Mouse (Mus musculus) intestine, postnatal 0 days (tissue): ENCODE data around the gene Cdk6. TPM values are rescaled to one million over a fixed set of nuclear protein-coding genes. Genes with fewer than 3 reads are reported as not detected.
A peak's percentile ranks its signal among the peaks of the same experiment; 100 is the strongest.
"Not testable (repeated sequence)": the region's sequence is repeated elsewhere in the genome, so short reads cannot be mapped to it uniquely, and the experiment has no call there.

Experiments
- ATAC-seq: fragments of 200-750 bp; cut with Nextera tagmentation; 2 replicates; pipeline ENCODE4 v1.8.0; 2017; ENCODE audit warnings: mild to moderate bottlenecking, moderate TSS enrichment, moderate library complexity
- H3K27ac ChIP-seq: fragments of 300-500 bp; sonication (generic); 2 replicates; pipeline ENCODE4 v1.5.1; 2014; ENCODE audit warnings: mild to moderate bottlenecking, low read depth, low read length, moderate library complexity
- H3K27me3 ChIP-seq: fragments of 300-500 bp; sonication (generic); replicated peaks from 2 replicates; pipeline ENCODE4 v1.6.1; 2014; ENCODE audit warnings: low read length, mixed read lengths; ENCODE audit not compliant: control insufficient read depth, insufficient read depth
- H3K36me3 ChIP-seq: fragments of 300-500 bp; sonication (generic); 2 replicates; pipeline ENCODE4 v1.6.1; 2014; ENCODE audit warnings: mild to moderate bottlenecking, moderate library complexity; ENCODE audit not compliant: control insufficient read depth, insufficient read depth
- H3K4me1 ChIP-seq: fragments of 300-500 bp; sonication (generic); replicated peaks from 2 replicates; pipeline ENCODE4 v1.6.1; 2014; ENCODE audit warnings: antibody characterized with exemption, low read length, mixed read lengths; ENCODE audit not compliant: control insufficient read depth, insufficient read depth
- H3K4me2 ChIP-seq: fragments of 300-500 bp; sonication (generic); replicated peaks from 2 replicates; pipeline ENCODE4 v1.6.1; 2014; ENCODE audit warnings: low read depth, mild to moderate bottlenecking, moderate library complexity
- H3K4me3 ChIP-seq: fragments of 300-500 bp; sonication (generic); 2 replicates; pipeline ENCODE4 v1.5.1; 2014; ENCODE audit warnings: low read depth, low read length
- H3K9ac ChIP-seq: fragments of 300-500 bp; sonication (generic); 2 replicates; pipeline ENCODE4 v1.6.1; 2014; ENCODE audit warnings: mild to moderate bottlenecking, low read depth, low read length
- H3K9me3 ChIP-seq: fragments of 300-500 bp; sonication (generic); 2 replicates; pipeline ENCODE4 v1.6.1; 2016; ENCODE audit warnings: mixed run types; ENCODE audit not compliant: control insufficient read depth
- CTCF ChIP-seq: sonication (generic); IDR thresholded peaks from 2 replicates; pipeline ENCODE4 v1.5.1; 2016; ENCODE audit warnings: low read depth, mild to moderate bottlenecking, control low read depth, antibody characterized with exemption, moderate library complexity
- WGBS: fragments of 180-500 bp; shearing (Covaris S2); extraction: QIAGEN DNeasy Blood & Tissue Kit; methylation state at CpG from one replicate; pipeline ENCODE4 v1.1.7; 2014; 5-methylcytosine and 5-hydroxymethylcytosine counted together
- polyA plus RNA-seq: library from polyadenylated mRNA; unstranded; fragments of >200 nt; fragmentation: Nextera tagmentation; extraction: Ambion mirVana; gene quantifications from 2 replicates; pipeline ENCODE4 v1.2.1, GENCODE M21; 2015

Cdk6 gene
- polyA plus RNA-seq, 1 experiment from 2014 or later, result 13.2 TPM

GRCm38 (mm10) chr5:3343566-3344080 is 2.3 kb downstream of the Cdk6 start:
- ATAC-seq, result peak; percentile 59
- peak; percentile 51 for TF ChIP-seq CTCF
- Histone ChIP-seq H3K4me1 (no peaks in the 10 kb centered on the region), H3K9me3 (no peaks in the 10 kb centered on the region), H3K4me2 (peak overlapping the region; percentile 100), H3K36me3 (no peaks in the 10 kb centered on the region), H3K27me3 (peaks cover 7% of the 10 kb centered on the region; the same call in 1 of the 2 replicates), H3K4me3 (peak overlapping the region; percentile 77), H3K9ac (peak overlapping the region; percentile 41), H3K27ac (peak overlapping the region; percentile 77)
- WGBS, result under 1% methylated on average over 37 of the region's 37 CpGs

- H3K4me2 ChIP-seq, result peak overlapping the region; percentile 100
- H3K36me3 ChIP-seq, result no peaks in the 10 kb centered on the region
- H3K27ac ChIP-seq, result peak overlapping the region; percentile 77
- WGBS, result under 1% methylated on average over 55 of the region's 58 CpGs
- peak overlapping the region; percentile 77 for H3K4me3 ChIP-seq
- H3K4me1 ChIP-seq, result no peaks in the 10 kb centered on the region
- TF ChIP-seq CTCF, result peak; percentile 93
- peaks cover 7% of the 10 kb centered on the region; the same call in 1 of the 2 replicates for H3K27me3 ChIP-seq
- H3K9ac ChIP-seq, result peak overlapping the region; percentile 41
- H3K9me3 ChIP-seq, result no peaks in the 10 kb centered on the region
- ATAC-seq, result peak; percentile 82
Observed at GRCm38 (mm10) chr5:3344081-3344631, 2.9 kb downstream of the Cdk6 start.

- not testable (repeated sequence) for H3K36me3 ChIP-seq, H3K27me3 ChIP-seq, H3K27ac ChIP-seq, H3K4me3 ChIP-seq, H3K9ac ChIP-seq, H3K4me1 ChIP-seq, ATAC-seq, H3K9me3 ChIP-seq
- H3K4me2 ChIP-seq, result peak overlapping the region; percentile 100
- 20% methylated on average over 4 of the region's 4 CpGs for WGBS
Observed at GRCm38 (mm10) chr5:3345540-3345939, 4.3 kb downstream of the Cdk6 start.

- H3K4me2 ChIP-seq, H3K4me3 ChIP-seq, H3K9me3 ChIP-seq, H3K36me3 ChIP-seq, H3K27me3 ChIP-seq, H3K4me1 ChIP-seq, H3K27ac ChIP-seq, ATAC-seq, H3K9ac ChIP-seq: not testable (repeated sequence)
- WGBS, result 66% methylated on average over 4 of the region's 4 CpGs
Observed at GRCm38 (mm10) chr5:3349393-3349792, 8.1 kb downstream of the Cdk6 start.

- H3K27me3 ChIP-seq, ATAC-seq, H3K4me3 ChIP-seq, H3K36me3 ChIP-seq, H3K4me1 ChIP-seq, H3K9me3 ChIP-seq, H3K27ac ChIP-seq, H3K9ac ChIP-seq, H3K4me2 ChIP-seq: not testable (repeated sequence)
- WGBS, result 79% methylated on average over 4 of the region's 4 CpGs
Observed at GRCm38 (mm10) chr5:3351836-3352235, 10.6 kb downstream of the Cdk6 start.

- no peak for TF ChIP-seq CTCF
- Histone ChIP-seq H3K4me3 (no peak overlapping the region), H3K9ac (no peak overlapping the region), H3K4me1 (no peaks in the 10 kb centered on the region), H3K36me3 (no peaks in the 10 kb centered on the region), H3K4me2 (no peak overlapping the region), H3K9me3 (no peaks in the 10 kb centered on the region), H3K27ac (no peak overlapping the region), H3K27me3 (no peaks in the 10 kb centered on the region)
- 95% methylated on average over 3 of the region's 3 CpGs for WGBS
- ATAC-seq, result no peak
Observed at GRCm38 (mm10) chr5:3352314-3352713, 11.0 kb downstream of the Cdk6 start.

- Histone ChIP-seq H3K36me3 (no peaks in the 10 kb centered on the region), H3K27ac (no peak overlapping the region), H3K9me3 (no peaks in the 10 kb centered on the region), H3K27me3 (no peaks in the 10 kb centered on the region), H3K4me1 (no peaks in the 10 kb centered on the region), H3K4me3 (no peak overlapping the region), H3K4me2 (no peak overlapping the region), H3K9ac (no peak overlapping the region)
- 86% methylated on average over 3 of the region's 3 CpGs for WGBS
- TF ChIP-seq CTCF, result no peak
- no peak for ATAC-seq
Observed at GRCm38 (mm10) chr5:3352827-3353226, 11.5 kb downstream of the Cdk6 start.
